Mouse (Mus musculus) mammary gland, adult 2 months (tissue): Measurements from ENCODE around the gene Gm16503. TPM values are rescaled to one million over a fixed set of nuclear protein-coding genes. Genes with fewer than 3 reads are reported as not detected.

ENCODE experiments used
- polyA plus RNA-seq: library from polyadenylated mRNA; depleted of rRNA; stranded (reverse); fragments of >200 nt; gene quantifications from 2 replicates; pipeline ENCODE4 v1.2.3, GENCODE M21; 2012; ENCODE audit warnings: low replicate concordance; rRNA removed

Gene Gm16503
- not detected in 2 replicates for polyA plus RNA-seq

DNA sequence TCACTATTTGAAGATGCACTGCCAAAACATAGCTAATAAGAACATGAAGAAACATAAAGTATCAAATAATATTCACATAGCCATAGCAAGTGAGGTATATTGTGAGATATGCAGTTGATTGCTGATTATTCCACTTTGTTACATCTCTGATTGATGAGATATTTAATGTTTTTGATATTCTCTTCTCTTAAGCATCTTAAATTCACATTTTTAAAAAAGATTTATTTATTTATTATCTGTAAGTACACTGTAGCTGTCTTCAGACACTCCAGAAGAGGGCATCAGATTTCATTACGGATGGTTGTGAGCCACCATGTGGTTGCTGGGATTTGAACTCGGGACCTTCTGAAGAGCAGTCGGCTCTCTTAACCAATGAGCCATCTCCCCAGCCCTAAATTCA lies at the start of gene Gm16503:
Gene Gm16503 (plus strand): TSS at position 301 of the 400 bp plus-strand sequence.

DNA sequence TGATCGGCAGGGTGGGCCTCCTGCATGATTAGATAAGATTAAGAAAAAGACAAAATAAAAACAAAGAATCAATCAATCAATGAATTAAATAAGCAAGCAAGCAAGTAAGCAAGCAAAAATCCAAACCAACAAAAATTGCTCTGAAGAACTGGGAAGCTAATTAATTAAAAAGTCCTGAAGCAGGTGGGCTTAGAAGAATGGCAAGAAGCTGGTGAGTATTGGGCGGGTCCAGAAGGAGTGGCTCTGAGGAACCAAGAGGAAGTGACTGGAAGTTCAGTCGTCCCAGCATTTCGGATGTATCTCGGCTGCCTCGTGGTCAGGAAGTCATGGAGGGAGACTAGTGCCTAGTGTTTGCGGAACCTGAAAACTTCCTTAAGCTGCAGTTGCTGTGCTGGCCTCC lies 47.9 kb upstream of the Gm16503 start, which contains the start of gene Zfp982:
Gene Zfp982 (plus strand): TSS at position 301 of the 400 bp plus-strand sequence.

DNA sequence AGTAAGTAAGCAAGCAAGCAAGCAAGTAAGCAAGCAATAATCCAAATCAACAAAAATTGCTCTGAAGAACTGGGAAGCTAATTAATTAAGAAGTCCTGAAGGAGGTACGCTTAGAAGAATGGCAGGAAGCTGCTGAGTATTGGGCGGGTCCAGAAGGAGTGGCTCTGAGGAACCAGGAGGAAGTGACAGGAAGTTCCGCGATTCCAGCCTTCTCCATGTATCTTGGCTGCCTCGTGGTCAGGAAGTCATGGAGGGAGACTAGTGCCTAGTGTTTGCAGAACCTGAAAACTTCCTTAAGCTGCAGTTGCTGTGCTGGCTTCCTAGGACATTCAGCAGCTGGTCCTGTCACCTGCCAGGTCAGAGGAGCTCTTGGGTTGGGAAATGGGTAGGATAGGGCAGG lies 13.1 kb downstream of the Gm16503 start, which contains the start of gene Zfp985:
Gene Zfp985 (plus strand): TSS at position 207 of the 400 bp plus-strand sequence.

Other genes starting within 250 kb of the Gm16503 start
- not detected in 2 replicates for gene Zfp988, start 234.5 kb upstream of the Gm16503 start, polyA plus RNA-seq
- not detected in 2 replicates for gene Zfp978, start 178.9 kb upstream of the Gm16503 start, polyA plus RNA-seq
- gene Zfp982, start 47.8 kb upstream of the Gm16503 start, polyA plus RNA-seq, result 0.55 TPM in 1 of 2 replicates, not detected in the other
- gene Zfp985, start 13.1 kb downstream of the Gm16503 start, polyA plus RNA-seq, result 0.07 TPM in 1 of 2 replicates, not detected in the other
- 0.07 and 0.98 TPM in 2 replicates for gene Zfp979, start 102.3 kb downstream of the Gm16503 start, polyA plus RNA-seq
- gene Zfp534, start 162.3 kb downstream of the Gm16503 start, polyA plus RNA-seq, result not detected in 2 replicates